Mouse (Mus musculus) limb, embryonic 12.5 days (tissue): ENCODE results near the gene Cyp2w1. TPM values are rescaled to one million over a fixed set of nuclear protein-coding genes. Genes with fewer than 3 reads are reported as not detected.

Source experiments
- microRNA counts: library from miRNA; unstranded; fragments of <30 nt; microRNA quantifications from one replicate; lab custom pipeline; 2017
- microRNA-seq: library from miRNA; unstranded; fragments of <30 nt; microRNA quantifications from one replicate; pipeline ENCODE4, GENCODE M21; 2017
- polyA plus RNA-seq: library from polyadenylated mRNA; unstranded; fragments of >200 nt; fragmentation: Nextera tagmentation; extraction: Ambion mirVana; gene quantifications from 2 replicates; pipeline ENCODE4 v1.2.1, GENCODE M21; 2016

Cyp2w1 gene
- polyA plus RNA-seq, 1 experiment from 2014 or later: 0.90 TPM

MicroRNAs within 50 kb of the gene (microRNA counts, 519-probe panel; counts per million panel counts)
- microRNA mmu-miR-339-3p (lab: Ali Mortazavi, UCI) (not detected), microRNA mmu-miR-339-5p (lab: Ali Mortazavi, UCI) (not detected)

Small RNAs within 50 kb of the gene (microRNA-seq; reads per million reads assigned to microRNA genes)
- 518 reads per million, percentile 70 among the genes with 10 or more reads in this experiment for gene Mir339

Other genes with a start within 250 kb of the Cyp2w1 start
- gene Prkar1b, start 202.6 kb upstream of the Cyp2w1 start, polyA plus RNA-seq: 12.7 and 13.8 TPM in 2 replicates
- gene Dnaaf5, start 202.4 kb upstream of the Cyp2w1 start, polyA plus RNA-seq: 4.7 and 5.8 TPM in 2 replicates
- gene Sun1, start 152.0 kb upstream of the Cyp2w1 start, polyA plus RNA-seq: 54.0 and 54.9 TPM in 2 replicates
- 165 and 167 TPM in 2 replicates for gene Get4, start 100.3 kb upstream of the Cyp2w1 start, polyA plus RNA-seq
- gene Adap1, start 27.0 kb upstream of the Cyp2w1 start, polyA plus RNA-seq: 0.77 and 1.1 TPM in 2 replicates
- gene Cox19, start 1.2 kb upstream of the Cyp2w1 start, polyA plus RNA-seq: 118 and 121 TPM in 2 replicates
- 1.7 and 2.3 TPM in 2 replicates for gene Gpr146, start 25.1 kb downstream of the Cyp2w1 start, polyA plus RNA-seq
- 1.5 and 1.7 TPM in 2 replicates for gene C130050O18Rik, start 52.7 kb downstream of the Cyp2w1 start, polyA plus RNA-seq
- 1.7 and 1.9 TPM in 2 replicates for gene Gper1, start 70.5 kb downstream of the Cyp2w1 start, polyA plus RNA-seq
- gene 3110082I17Rik, start 107.9 kb downstream of the Cyp2w1 start, polyA plus RNA-seq: 32.7 and 34.2 TPM in 2 replicates
- 8.1 and 10.9 TPM in 2 replicates for gene Zfand2a, start 131.9 kb downstream of the Cyp2w1 start, polyA plus RNA-seq
- gene Uncx, start 190.9 kb downstream of the Cyp2w1 start, polyA plus RNA-seq: 0.11 and 0.23 TPM in 2 replicates